Comparison of ENCODE assay signal across 11 mouse cellular contexts in the genomic region with DNA sequence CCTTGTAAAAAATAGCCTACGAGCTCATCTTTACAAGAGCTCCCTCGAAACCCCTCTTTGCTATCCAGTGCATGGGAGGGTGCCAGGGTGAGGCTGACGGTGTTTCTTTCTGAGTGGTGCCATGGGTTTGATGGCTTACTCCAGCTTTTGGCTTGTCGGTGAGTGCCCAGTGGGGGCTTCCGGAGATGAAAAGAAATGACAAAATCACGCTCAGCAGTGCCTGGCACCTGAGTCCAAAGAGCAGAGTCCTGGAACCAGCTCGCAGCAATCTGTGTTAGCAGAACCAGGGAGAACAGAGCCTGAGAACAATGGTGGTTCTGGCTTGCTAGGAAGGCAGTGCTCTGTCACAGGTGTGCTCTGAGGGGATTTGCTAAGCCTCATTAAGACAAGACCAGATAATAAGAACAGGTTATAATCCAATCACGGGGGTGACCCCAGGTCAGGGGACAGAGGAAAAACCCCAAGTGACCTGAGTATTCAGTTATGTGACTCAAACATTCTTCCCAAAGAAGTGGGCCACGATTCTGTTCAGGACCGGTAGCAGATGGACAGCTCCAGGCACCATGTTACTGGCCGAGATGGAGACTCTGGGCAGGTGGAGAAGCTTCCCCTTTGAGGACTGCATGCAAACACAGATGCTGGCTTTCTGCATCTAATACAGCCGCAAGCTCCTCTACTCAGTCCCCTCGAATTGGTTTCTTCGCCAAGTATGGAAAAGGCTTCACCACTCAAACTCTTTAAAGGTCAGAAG.
A peak's percentile ranks its signal among the peaks of the same experiment; 100 is the strongest.
DNase-seq lines count a peak whose midpoint lies in the region.
"Had no signal": no experiment of that assay in that cellular context is flagged by ENCODE, and none has a peak within 500 bp of the region (broad histone marks: within the 10 kb centered on the region; RNA-seq: fewer than 3 reads in every experiment).

No protein-coding gene starts in this region.

- peak; percentile 39 for DNase-seq in kidney, postnatal 10 days
- no peak for DNase-seq in kidney, postnatal 14 days
- peak; percentile 38 for DNase-seq in cerebellum, adult 9-11 months
- DNase-seq in embryo, embryonic 11 days: peak; percentile 55
- peak; percentile 47 for DNase-seq in retina, embryonic 14.5 days (ENCODE audit: low spot score)
- no peak for DNase-seq in gastrocnemius, postnatal 14 days
- no peak for DNase-seq in right cerebral cortex, postnatal 25 days
- DNase-seq: adrenal gland, adult 2 months; kidney, adult 8-10 months; layer of hippocampus, adult 9-11 months; thymus, postnatal 36 days had no signal

- intact Hi-C loops in gastrocnemius, postnatal 14 days (cut with DNase I; ENCODE audit: low total_unique reads): no loop called here

Comparison
In these comparisons a context has a peak if more than half of its experiments do, and no peak if none do; other contexts are left out.
1. DNase-seq: peak in kidney, postnatal 10 days (single experiment), cerebellum, adult 9-11 months (single experiment), embryo, embryonic 11 days (single experiment) and retina, embryonic 14.5 days (single experiment); none in kidney, postnatal 14 days (single experiment), gastrocnemius, postnatal 14 days (single experiment) and right cerebral cortex, postnatal 25 days (single experiment).